Mouse (Mus musculus): Measurements from ENCODE around the gene Hist1h2bc. TPM values are rescaled to one million over a fixed set of nuclear protein-coding genes. Genes with fewer than 3 reads are reported as not detected.
A peak's percentile ranks its signal among the peaks of the same experiment; 100 is the strongest.
"Not testable (repeated sequence)": the region's sequence is repeated elsewhere in the genome, so short reads cannot be mapped to it uniquely, and the experiment has no call there.

The Hist1h2bc gene
- polyA plus RNA-seq (2012; rRNA removed): 154 and 172 TPM in 2 replicates

- peak; percentile 93 to 96 for DNase-seq (ENCODE audit: extremely low spot score in 1 of 2, low spot score in 1 of 2)
These were observed at the start of gene Hist1h2bc, which contains the start of gene Hist1h2ac for GRCm38 (mm10) chr13:23683755-23684281. TSS of gene Hist1h2bc (plus strand) at chr13:23684199. TSS of gene Hist1h2ac (minus strand) at chr13:23683948.

GRCm38 (mm10) chr13:23659636-23660366, 24.2 kb upstream of the Hist1h2bc start:
- DNase-seq (ENCODE audit: extremely low spot score in 1 of 2, low spot score in 1 of 2): no peak

GRCm38 (mm10) chr13:23662536-23662935, 21.5 kb upstream of the Hist1h2bc start:
- DNase-seq (ENCODE audit: extremely low spot score in 1 of 2, low spot score in 1 of 2): no peak

GRCm38 (mm10) chr13:23681990-23682582, 1.9 kb upstream of the Hist1h2bc start:
- DNase-seq (ENCODE audit: extremely low spot score in 1 of 2, low spot score in 1 of 2): no peak

GRCm38 (mm10) chr13:23682623-23682946, 1.4 kb upstream of the Hist1h2bc start:
- DNase-seq (ENCODE audit: extremely low spot score in 1 of 2, low spot score in 1 of 2): no peak

- DNase-seq (ENCODE audit: extremely low spot score in 1 of 2, low spot score in 1 of 2): not testable (repeated sequence)
These were observed 848 bp upstream of the Hist1h2bc start for GRCm38 (mm10) chr13:23682947-23683754.

- peak in 1 of 2 experiments; percentile 66 for DNase-seq (ENCODE audit: extremely low spot score in 1 of 2, low spot score in 1 of 2)
These were observed 421 bp downstream of the Hist1h2bc start for GRCm38 (mm10) chr13:23684295-23684945.

- no peak for DNase-seq (ENCODE audit: extremely low spot score in 1 of 2, low spot score in 1 of 2)
These were observed 1.3 kb downstream of the Hist1h2bc start for GRCm38 (mm10) chr13:23685121-23685861.

- peak in 1 of 2 experiments; percentile 32 for DNase-seq (ENCODE audit: extremely low spot score in 1 of 2, low spot score in 1 of 2)
These were observed 2.0 kb downstream of the Hist1h2bc start for GRCm38 (mm10) chr13:23685966-23686365.

GRCm38 (mm10) chr13:23687181-23687580, 3.2 kb downstream of the Hist1h2bc start:
- no peak for DNase-seq (ENCODE audit: extremely low spot score in 1 of 2, low spot score in 1 of 2)

GRCm38 (mm10) chr13:23687907-23688306, 3.9 kb downstream of the Hist1h2bc start:
- DNase-seq (ENCODE audit: extremely low spot score in 1 of 2, low spot score in 1 of 2): no peak

- DNase-seq (ENCODE audit: extremely low spot score in 1 of 2, low spot score in 1 of 2): no peak
These were observed 5.0 kb downstream of the Hist1h2bc start for GRCm38 (mm10) chr13:23688956-23689355.

- no peak for DNase-seq (ENCODE audit: extremely low spot score in 1 of 2, low spot score in 1 of 2)
These were observed 5.5 kb downstream of the Hist1h2bc start for GRCm38 (mm10) chr13:23689459-23689858.

- no peak for DNase-seq (ENCODE audit: extremely low spot score in 1 of 2, low spot score in 1 of 2)
These were observed 9.9 kb downstream of the Hist1h2bc start for GRCm38 (mm10) chr13:23693856-23694440.

GRCm38 (mm10) chr13:23694956-23695355, 11.0 kb downstream of the Hist1h2bc start:
- DNase-seq (ENCODE audit: extremely low spot score in 1 of 2, low spot score in 1 of 2): no peak

GRCm38 (mm10) chr13:23695514-23695913, 11.5 kb downstream of the Hist1h2bc start, which contains the start of gene Hist1h1t:
TSS of gene Hist1h1t (plus strand) at chr13:23695814.
- DNase-seq (ENCODE audit: extremely low spot score in 1 of 2, low spot score in 1 of 2): no peak

- no peak for DNase-seq (ENCODE audit: extremely low spot score in 1 of 2, low spot score in 1 of 2)
These were observed 12.1 kb downstream of the Hist1h2bc start for GRCm38 (mm10) chr13:23696061-23696474.

- peak in 1 of 2 experiments; percentile 78 for DNase-seq (ENCODE audit: extremely low spot score in 1 of 2, low spot score in 1 of 2)
These were observed 13.7 kb downstream of the Hist1h2bc start for GRCm38 (mm10) chr13:23697491-23698299.

Data from frontal cortex, adult 2 months (tissue).